Mouse (Mus musculus) hindbrain, embryonic 16.5 days (tissue): ENCODE results near the gene Adam21. TPM values are rescaled to one million over a fixed set of nuclear protein-coding genes. Genes with fewer than 3 reads are reported as not detected.

Experiments used
- ATAC-seq: fragments of 200-750 bp; cut with Nextera tagmentation; 2 replicates; pipeline ENCODE4 v1.8.0; 2017; ENCODE audit warnings: moderate TSS enrichment, moderate library complexity
- H3K27ac ChIP-seq: fragments of 300-500 bp; sonication (generic); 2 replicates; pipeline ENCODE4 v1.5.1; 2014; ENCODE audit warnings: low read depth, mild to moderate bottlenecking, control low read depth, low read length, moderate library complexity
- H3K27me3 ChIP-seq: fragments of 300-500 bp; sonication (generic); replicated peaks from 2 replicates; pipeline ENCODE4 v1.6.1; 2014; ENCODE audit warnings: low read length; ENCODE audit not compliant: control insufficient read depth, insufficient read depth
- H3K36me3 ChIP-seq: fragments of 300-500 bp; sonication (generic); 2 replicates; pipeline ENCODE4 v1.6.1; 2014; ENCODE audit warnings: mild to moderate bottlenecking, low read length, moderate library complexity, mixed read lengths; ENCODE audit not compliant: control insufficient read depth, insufficient read depth
- H3K4me1 ChIP-seq: fragments of 300-500 bp; sonication (generic); 2 replicates; pipeline ENCODE4 v1.6.1; 2014; ENCODE audit warnings: low read depth, low read length; ENCODE audit not compliant: control insufficient read depth, insufficient read depth
- H3K4me2 ChIP-seq: fragments of 300-500 bp; sonication (generic); 2 replicates; pipeline ENCODE4 v1.6.1; 2014; ENCODE audit warnings: mild to moderate bottlenecking, low read length, control low read depth, moderate library complexity
- H3K4me3 ChIP-seq: fragments of 300-500 bp; sonication (generic); 2 replicates; pipeline ENCODE4 v1.5.1; 2014; ENCODE audit warnings: mild to moderate bottlenecking, low read length, control low read depth, moderate library complexity
- H3K9ac ChIP-seq: fragments of 300-500 bp; sonication (generic); 2 replicates; pipeline ENCODE4 v1.6.1; 2014; ENCODE audit warnings: low read depth, mild to moderate bottlenecking, control low read depth, low read length, moderate library complexity
- H3K9me3 ChIP-seq: fragments of 300-500 bp; sonication (generic); 2 replicates; pipeline ENCODE4 v1.6.1; 2014; ENCODE audit warnings: mild to moderate bottlenecking, low read length, moderate library complexity; ENCODE audit not compliant: control insufficient read depth
- WGBS: fragments of 180-500 bp; shearing (Covaris S2); extraction: QIAGEN DNeasy Blood & Tissue Kit; methylation state at CpG from one replicate; pipeline ENCODE4 v1.1.7; 2014; 5-methylcytosine and 5-hydroxymethylcytosine counted together
- polyA plus RNA-seq: library from polyadenylated mRNA; unstranded; fragments of >200 nt; fragmentation: Nextera tagmentation; extraction: Ambion mirVana; gene quantifications from 2 replicates; pipeline ENCODE4 v1.2.1, GENCODE M21; 2015

Adam21 gene
- 0.88 and 0.95 TPM in 2 replicates for polyA plus RNA-seq

DNA sequence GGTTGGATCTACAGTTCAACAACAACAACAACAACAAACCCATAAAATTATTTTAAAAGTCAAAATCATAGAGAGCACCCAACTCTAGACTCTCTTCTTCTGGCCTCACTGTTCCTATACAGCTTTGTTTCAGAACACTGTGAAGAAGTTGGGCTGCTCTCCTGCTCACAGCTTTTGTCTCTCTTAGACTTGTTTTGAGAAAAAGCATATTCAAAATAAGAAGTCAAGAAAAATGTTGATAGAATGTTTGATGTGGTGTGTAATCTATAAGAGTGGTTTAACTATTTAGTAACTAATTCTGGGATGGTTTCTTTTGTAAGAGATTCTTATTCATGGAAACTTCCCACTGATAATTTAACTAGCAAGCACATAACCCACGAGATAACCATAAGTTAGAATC lies at the start of gene Adam21:
TSS of gene Adam21 (minus strand) at position 101 of the 400 bp plus-strand sequence.
- Histone ChIP-seq H3K9me3 (no peaks in the 10 kb centered on the region), H3K27ac (no peak within 1 kb of the TSS), H3K4me3 (no peak within 1 kb of the TSS), H3K9ac (no peak within 1 kb of the TSS), H3K27me3 (no peaks in the 10 kb centered on the region), H3K4me2 (no peak within 1 kb of the TSS), H3K4me1 (no peaks in the 10 kb centered on the region), H3K36me3 (peaks cover 9% of the 10 kb centered on the region; the same call in 1 of the 2 replicates)
- WGBS, result 88% methylated on average over 1 of the region's 1 CpGs
- no peak for ATAC-seq

DNA sequence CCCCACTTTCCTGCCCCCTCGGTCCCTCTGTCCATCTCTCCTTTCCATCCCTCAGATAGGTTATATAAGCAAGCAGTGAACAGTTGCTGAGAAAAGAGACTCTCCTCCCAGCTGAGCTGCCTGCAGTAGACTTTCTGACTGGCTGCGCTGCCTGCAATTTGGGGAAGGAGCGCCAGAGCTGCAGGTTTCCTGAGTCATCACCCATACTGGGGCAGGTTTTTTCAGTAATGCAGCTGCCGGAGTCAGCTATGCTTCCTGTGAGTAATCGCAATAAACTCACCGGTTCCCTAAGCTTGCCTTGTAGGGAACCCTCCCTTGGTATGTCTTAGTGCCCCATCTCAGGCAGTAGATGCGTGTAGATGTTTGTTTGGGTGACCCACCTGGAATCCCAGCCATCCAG lies 48.7 kb upstream of the Adam21 start:
- H3K4me2 ChIP-seq, result no peak overlapping the region
- H3K36me3 ChIP-seq, result no peaks in the 10 kb centered on the region
- H3K4me1 ChIP-seq, result no peaks in the 10 kb centered on the region
- no peaks in the 10 kb centered on the region for H3K9me3 ChIP-seq
- no peak for ATAC-seq
- 68% methylated on average over 7 of the region's 7 CpGs for WGBS
- no peak overlapping the region for H3K27ac ChIP-seq
- no peak overlapping the region for H3K4me3 ChIP-seq
- no peak overlapping the region for H3K9ac ChIP-seq
- no peaks in the 10 kb centered on the region for H3K27me3 ChIP-seq

DNA sequence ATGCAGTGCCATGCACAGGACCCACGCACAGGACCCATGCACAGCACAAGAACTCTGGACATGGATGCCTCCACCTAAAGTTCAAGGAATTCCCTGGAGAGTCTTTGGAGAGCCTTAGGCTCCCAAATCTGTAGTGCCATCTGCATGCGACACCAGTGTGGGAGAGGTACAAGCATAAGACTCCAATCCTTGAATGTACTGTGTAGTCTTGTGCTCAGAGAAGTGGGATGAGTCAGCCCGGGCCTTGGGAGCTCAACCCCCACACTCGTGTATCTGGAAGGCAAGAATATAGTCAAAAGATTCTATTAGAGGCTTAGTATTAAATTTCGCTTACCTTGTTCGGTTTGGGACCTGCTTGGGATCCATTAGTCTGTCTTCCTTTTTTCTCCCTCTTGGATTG lies 47.5 kb upstream of the Adam21 start:
- H3K36me3 ChIP-seq, result no peaks in the 10 kb centered on the region
- no peak overlapping the region for H3K4me3 ChIP-seq
- no peaks in the 10 kb centered on the region for H3K4me1 ChIP-seq
- no peak for ATAC-seq
- WGBS, result 89% methylated on average over 6 of the region's 6 CpGs
- H3K27ac ChIP-seq, result no peak overlapping the region
- H3K27me3 ChIP-seq, result no peaks in the 10 kb centered on the region
- H3K9ac ChIP-seq, result no peak overlapping the region
- H3K4me2 ChIP-seq, result no peak overlapping the region
- no peaks in the 10 kb centered on the region for H3K9me3 ChIP-seq

DNA sequence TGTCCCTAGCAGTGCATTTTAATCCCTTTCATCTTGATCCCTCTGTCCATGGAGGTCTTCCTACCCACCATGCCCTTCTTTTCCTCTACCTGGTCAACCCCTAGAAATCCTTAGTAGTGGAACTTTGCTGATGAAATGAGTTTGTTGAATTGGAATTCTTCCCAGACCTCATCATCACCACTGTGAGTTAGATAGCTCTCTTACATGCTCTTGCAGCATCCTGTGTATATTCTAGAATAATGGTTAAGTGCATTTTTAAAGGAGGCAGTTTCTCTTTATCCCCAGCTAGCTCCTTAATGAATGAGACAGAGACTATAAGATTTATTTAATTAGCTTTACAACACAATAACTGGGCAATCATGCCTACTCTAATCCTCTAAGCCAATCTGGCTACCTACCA lies 41.2 kb upstream of the Adam21 start:
- H3K4me1 ChIP-seq, result no peaks in the 10 kb centered on the region

DNA sequence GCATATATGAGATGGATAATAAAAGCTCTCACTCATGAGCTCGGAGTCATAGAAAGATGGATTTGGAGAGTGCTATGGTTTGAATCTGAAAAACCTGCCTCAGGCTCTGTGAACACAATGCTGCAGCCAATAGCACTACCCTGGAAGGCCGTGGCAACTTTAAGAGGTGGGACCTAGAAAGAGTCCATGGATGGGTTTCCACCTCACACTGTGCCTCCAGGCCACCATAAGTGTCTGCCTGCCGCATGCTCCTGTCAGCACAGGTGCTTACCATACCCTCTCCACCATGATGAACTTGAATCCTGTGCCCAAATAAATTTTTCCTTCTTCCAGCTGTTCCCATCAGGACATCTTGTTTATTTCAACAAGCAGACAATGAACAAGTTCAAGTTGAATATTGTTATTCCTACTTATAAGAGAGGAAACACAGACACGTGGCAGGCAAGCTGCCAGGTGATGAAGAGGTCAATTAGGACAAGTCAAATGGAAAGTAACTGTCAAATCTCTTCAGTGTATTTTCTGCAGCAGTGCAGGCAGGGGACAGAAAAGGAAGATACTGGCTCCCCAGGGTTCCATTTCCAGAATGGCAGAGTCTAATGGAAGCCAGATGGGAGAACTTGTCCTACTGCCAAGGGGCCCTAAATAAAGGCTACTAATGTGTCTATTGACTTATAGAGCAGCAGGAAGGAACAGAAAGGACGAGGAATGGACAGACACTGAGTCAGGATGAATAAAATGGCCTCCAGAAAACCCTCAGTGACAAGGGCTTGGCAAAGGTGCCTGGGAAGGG lies 36.9 kb upstream of the Adam21 start:
- 52% methylated on average over 5 of the region's 5 CpGs for WGBS
- no peak for ATAC-seq

More for the DNA sequence above, 41.2 kb upstream of the Adam21 start:
- Histone ChIP-seq H3K27ac (no peak overlapping the region), H3K4me3 (no peak overlapping the region), H3K27me3 (no peaks in the 10 kb centered on the region), H3K9ac (no peak overlapping the region), H3K4me2 (no peak overlapping the region), H3K36me3 (no peaks in the 10 kb centered on the region), H3K9me3 (no peaks in the 10 kb centered on the region)
- ATAC-seq, result no peak

DNA sequence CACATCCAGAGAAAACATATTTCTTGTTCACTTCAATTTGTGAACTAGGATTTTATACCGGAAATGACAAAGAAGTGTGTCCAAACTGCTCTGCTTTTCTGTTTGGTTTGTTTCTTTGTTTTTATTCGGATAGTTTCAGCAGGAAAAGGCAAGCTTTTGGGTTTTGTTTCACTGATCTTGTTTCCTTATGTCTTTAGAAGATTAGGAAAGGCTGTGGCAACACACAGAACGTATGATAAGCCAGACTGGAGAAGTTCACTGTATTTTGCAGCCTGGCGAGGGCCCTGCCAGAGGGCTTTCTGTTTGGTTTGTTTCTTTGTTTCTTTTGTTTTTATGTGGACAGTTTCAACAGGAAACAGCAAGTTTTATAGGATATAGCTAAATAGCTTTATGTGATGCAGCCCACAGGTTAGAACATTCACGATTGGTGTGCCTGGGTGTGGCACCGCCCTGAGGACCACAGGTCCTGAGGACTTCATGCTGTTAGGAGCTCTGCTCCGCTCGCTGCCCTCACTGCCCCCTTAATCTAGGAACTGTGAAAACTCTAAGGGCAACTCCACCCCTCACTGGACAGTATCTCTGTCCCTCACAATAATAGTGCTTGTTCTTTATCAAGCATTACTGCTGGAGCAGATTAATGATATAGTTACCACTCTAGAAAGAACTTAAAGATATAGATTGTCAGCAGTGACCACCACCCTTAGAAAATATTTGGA lies 28.4 kb upstream of the Adam21 start:
- H3K4me2 ChIP-seq, result no peak overlapping the region
- H3K9ac ChIP-seq, result no peak overlapping the region
- H3K36me3 ChIP-seq, result no peaks in the 10 kb centered on the region
- no peak overlapping the region for H3K27ac ChIP-seq
- peaks cover 6% of the 10 kb centered on the region; the same call in 1 of the 2 replicates for H3K27me3 ChIP-seq
- no peaks in the 10 kb centered on the region for H3K9me3 ChIP-seq
- peaks cover 6% of the 10 kb centered on the region; the same call in 1 of the 2 replicates for H3K4me1 ChIP-seq
- ATAC-seq, result no peak
- H3K4me3 ChIP-seq, result no peak overlapping the region
- 80% methylated on average over 8 of the region's 8 CpGs for WGBS

More for the DNA sequence above, 36.9 kb upstream of the Adam21 start:
- H3K9me3 ChIP-seq, result no peaks in the 10 kb centered on the region
- H3K4me3 ChIP-seq, result no peak overlapping the region
- H3K27me3 ChIP-seq, result peaks cover 3% of the 10 kb centered on the region; the same call in 1 of the 2 replicates
- H3K27ac ChIP-seq, result no peak overlapping the region
- H3K36me3 ChIP-seq, result no peaks in the 10 kb centered on the region
- no peaks in the 10 kb centered on the region for H3K4me1 ChIP-seq
- H3K9ac ChIP-seq, result no peak overlapping the region
- H3K4me2 ChIP-seq, result no peak overlapping the region

DNA sequence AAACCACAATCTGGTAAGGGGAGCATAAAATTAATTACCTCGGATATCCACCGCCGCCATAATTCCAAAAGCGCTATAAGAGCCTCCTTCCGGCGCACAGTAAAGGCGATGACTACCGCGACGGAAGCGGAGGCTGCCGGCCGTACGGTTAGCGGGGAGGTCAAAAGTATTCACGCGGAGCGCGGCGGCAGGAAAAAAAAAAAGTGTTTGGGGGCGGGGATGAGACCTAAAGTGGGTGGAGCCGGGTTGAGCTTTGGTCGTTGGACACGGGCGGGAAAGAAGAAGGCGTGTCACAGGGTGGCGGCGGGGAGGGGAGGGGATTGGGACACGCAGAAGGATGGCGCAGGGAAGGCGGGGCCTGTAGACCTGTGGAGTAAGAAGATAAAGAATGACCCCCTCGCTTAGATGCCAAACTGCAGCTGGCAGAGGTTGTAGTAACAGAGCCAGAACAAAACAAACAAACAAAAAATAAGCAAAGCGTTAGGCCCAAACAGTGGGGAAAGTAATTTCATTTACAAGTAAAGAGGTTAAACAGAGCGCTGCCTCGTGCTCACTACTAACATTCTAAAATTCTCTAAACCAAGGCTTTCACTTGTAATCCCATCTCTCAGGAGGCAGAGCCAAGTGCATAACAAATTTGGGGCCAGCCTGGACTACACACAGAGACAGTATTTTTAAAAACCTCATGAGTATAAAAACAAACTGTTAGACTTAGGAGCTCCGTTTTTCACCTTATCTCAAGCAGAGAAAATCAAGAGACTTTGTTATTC lies 26.8 kb upstream of the Adam21 start, which contains the start of gene Med6:
TSS of gene Med6 (minus strand) at position 107 of the 770 bp plus-strand sequence.
- Histone ChIP-seq H3K27me3 (0 out of 2 replicates have a peak, but pooled peaks cover 3% of the 10 kb centered on the region), H3K4me3 (peak within 1 kb of the TSS; percentile 67), H3K4me1 (peaks cover 6% of the 10 kb centered on the region; the same call in 1 of the 2 replicates), H3K36me3 (0 out of 2 replicates have a peak, but pooled peaks cover 2% of the 10 kb centered on the region), H3K27ac (peak within 1 kb of the TSS; percentile 61), H3K9ac (peak within 1 kb of the TSS; percentile 75), H3K4me2 (peak within 1 kb of the TSS; percentile 83), H3K9me3 (no peaks in the 10 kb centered on the region)
- 3% methylated on average over 36 of the region's 36 CpGs for WGBS
- peak; percentile 98 for ATAC-seq

DNA sequence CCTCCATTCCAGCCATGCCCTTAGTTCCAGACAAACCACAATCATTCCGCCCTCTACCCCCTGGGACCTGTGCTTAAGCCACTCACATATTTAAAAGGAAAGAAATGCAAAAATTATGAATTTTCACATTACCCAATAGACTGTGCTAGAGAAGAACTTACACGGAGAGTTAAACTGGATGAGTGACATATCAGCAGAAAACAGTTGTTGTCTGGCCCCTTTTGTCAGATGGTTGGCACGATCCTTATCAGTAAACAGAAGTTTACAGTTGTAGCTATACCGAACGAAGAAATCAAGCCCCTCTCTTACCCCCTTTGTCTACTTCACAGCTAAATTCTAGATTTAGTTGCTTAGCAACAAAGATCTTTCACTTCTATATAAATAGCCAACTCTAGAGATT lies 343 bp downstream of the Adam21 start:
- ATAC-seq, result no peak
- H3K9me3 ChIP-seq, result no peaks in the 10 kb centered on the region
- no peaks in the 10 kb centered on the region for H3K4me1 ChIP-seq
- no peak overlapping the region for H3K4me3 ChIP-seq
- no peak overlapping the region for H3K27ac ChIP-seq
- 77% methylated on average over 5 of the region's 5 CpGs for WGBS
- H3K9ac ChIP-seq, result no peak overlapping the region
- no peaks in the 10 kb centered on the region for H3K27me3 ChIP-seq
- peaks cover 8% of the 10 kb centered on the region; the same call in 1 of the 2 replicates for H3K36me3 ChIP-seq
- no peak overlapping the region for H3K4me2 ChIP-seq
